Mouse (Mus musculus): ENCODE measurements around the gene Tmem141. TPM values are rescaled to one million over a fixed set of nuclear protein-coding genes. Genes with fewer than 3 reads are reported as not detected.

Gene Tmem141
- polyA plus RNA-seq, 1 experiment from 2014 or later = 13.4 TPM

- DNase-seq (ENCODE audit: low spot score) = peak; percentile 59
- Histone ChIP-seq H3K27me3 (replicated peaks; ENCODE audit: control insufficient read depth, insufficient read depth, low read length) (peaks cover 57% of the 10 kb centered on the region), H3K27ac (ENCODE audit: low read depth, low read length) (no peak overlapping the region), H3K4me1 (replicated peaks; ENCODE audit: control insufficient read depth, insufficient read depth, low read length) (peaks cover 54% of the 10 kb centered on the region), H3K4me2 (peak overlapping the region; percentile 58), H3K9ac (ENCODE audit: low read depth, low read length) (no peak overlapping the region), H3K9me3 (ENCODE audit: control insufficient read depth, low read length) (no peaks in the 10 kb centered on the region), H3K36me3 (ENCODE audit: control insufficient read depth, insufficient read depth, low read length) (no peaks in the 10 kb centered on the region; the same call in 1 of the 2 replicates), H3K4me3 (ENCODE audit: low read depth, low read length) (peak overlapping the region; percentile 37)
- no peak for ATAC-seq (replicated peaks; ENCODE audit: low FRiP score)
- WGBS = 5% methylated on average over 75 of the region's 75 CpGs
Observed at GRCm38 (mm10) chr2:25577951-25578795, 43.6 kb downstream of the Tmem141 start.

GRCm38 (mm10) chr2:25576965-25577891 is 44.6 kb downstream of the Tmem141 start:
- H3K36me3 ChIP-seq (ENCODE audit: control insufficient read depth, insufficient read depth, low read length) = no peaks in the 10 kb centered on the region
- H3K9me3 ChIP-seq (ENCODE audit: control insufficient read depth, low read length) = no peaks in the 10 kb centered on the region
- peak overlapping the region; percentile 37 for H3K4me3 ChIP-seq (ENCODE audit: low read depth, low read length)
- DNase-seq (ENCODE audit: low spot score) (no peak), ATAC-seq (replicated peaks; ENCODE audit: low FRiP score) (no peak)
- H3K27ac ChIP-seq (ENCODE audit: low read depth, low read length) = no peak overlapping the region
- H3K4me2 ChIP-seq = peak overlapping the region; percentile 58
- H3K9ac ChIP-seq (ENCODE audit: low read depth, low read length) = peak overlapping the region; percentile 20; the same call in 1 of the 2 replicates
- peaks cover 57% of the 10 kb centered on the region for H3K27me3 ChIP-seq (replicated peaks; ENCODE audit: control insufficient read depth, insufficient read depth, low read length)
- 17% methylated on average over 92 of the region's 92 CpGs for WGBS
- H3K4me1 ChIP-seq (replicated peaks; ENCODE audit: control insufficient read depth, insufficient read depth, low read length) = peaks cover 50% of the 10 kb centered on the region

- WGBS = 78% methylated on average over 16 of the region's 16 CpGs
- peak overlapping the region; percentile 91 for H3K4me2 ChIP-seq
- H3K4me3 ChIP-seq (ENCODE audit: low read depth, low read length) = no peak overlapping the region; the same call in 1 of the 2 replicates
- H3K9ac ChIP-seq (ENCODE audit: low read depth, low read length) = no peak overlapping the region
- no peak for ATAC-seq (replicated peaks; ENCODE audit: low FRiP score)
- DNase-seq (ENCODE audit: low spot score) = no peak
- no peaks in the 10 kb centered on the region; the same call in 1 of the 2 replicates for H3K36me3 ChIP-seq (ENCODE audit: control insufficient read depth, insufficient read depth, low read length)
- H3K4me1 ChIP-seq (replicated peaks; ENCODE audit: control insufficient read depth, insufficient read depth, low read length) = peaks cover 46% of the 10 kb centered on the region
- peaks cover 57% of the 10 kb centered on the region for H3K27me3 ChIP-seq (replicated peaks; ENCODE audit: control insufficient read depth, insufficient read depth, low read length)
- H3K9me3 ChIP-seq (ENCODE audit: control insufficient read depth, low read length) = no peaks in the 10 kb centered on the region
- no peak overlapping the region for H3K27ac ChIP-seq (ENCODE audit: low read depth, low read length)
Observed at GRCm38 (mm10) chr2:25576028-25576850, 45.6 kb downstream of the Tmem141 start.

GRCm38 (mm10) chr2:25575432-25576027 is 46.3 kb downstream of the Tmem141 start:
- Histone ChIP-seq H3K36me3 (ENCODE audit: control insufficient read depth, insufficient read depth, low read length) (no peaks in the 10 kb centered on the region; the same call in 1 of the 2 replicates), H3K4me2 (peak overlapping the region; percentile 91), H3K4me1 (replicated peaks; ENCODE audit: control insufficient read depth, insufficient read depth, low read length) (peaks cover 42% of the 10 kb centered on the region), H3K9me3 (ENCODE audit: control insufficient read depth, low read length) (no peaks in the 10 kb centered on the region), H3K27me3 (replicated peaks; ENCODE audit: control insufficient read depth, insufficient read depth, low read length) (peaks cover 50% of the 10 kb centered on the region), H3K27ac (ENCODE audit: low read depth, low read length) (peak overlapping the region; percentile 75; the same call in 1 of the 2 replicates), H3K9ac (ENCODE audit: low read depth, low read length) (peak overlapping the region; percentile 65), H3K4me3 (ENCODE audit: low read depth, low read length) (peak overlapping the region; percentile 63)
- ATAC-seq (replicated peaks; ENCODE audit: low FRiP score) = no peak
- DNase-seq (ENCODE audit: low spot score) = peak; percentile 69
- WGBS = 23% methylated on average over 21 of the region's 21 CpGs

- Histone ChIP-seq H3K9me3 (ENCODE audit: control insufficient read depth, low read length) (no peaks in the 10 kb centered on the region), H3K27me3 (replicated peaks; ENCODE audit: control insufficient read depth, insufficient read depth, low read length) (peaks cover 43% of the 10 kb centered on the region), H3K4me2 (peak within 1 kb of the TSS; percentile 91), H3K27ac (ENCODE audit: low read depth, low read length) (peak within 1 kb of the TSS; percentile 75), H3K4me1 (replicated peaks; ENCODE audit: control insufficient read depth, insufficient read depth, low read length) (peaks cover 42% of the 10 kb centered on the region), H3K9ac (ENCODE audit: low read depth, low read length) (peak within 1 kb of the TSS; percentile 65), H3K36me3 (ENCODE audit: control insufficient read depth, insufficient read depth, low read length) (peaks cover 3% of the 10 kb centered on the region; the same call in 1 of the 2 replicates), H3K4me3 (ENCODE audit: low read depth, low read length) (peak within 1 kb of the TSS; percentile 63)
- WGBS = under 1% methylated on average over 44 of the region's 45 CpGs
- DNase-seq (ENCODE audit: low spot score) (peak; percentile 93), ATAC-seq (replicated peaks; ENCODE audit: low FRiP score) (peak; percentile 97)
Observed at GRCm38 (mm10) chr2:25574579-25575431, 47.0 kb downstream of the Tmem141 start, which contains the start of the genes Mamdc4 and Phpt1. Gene Mamdc4, minus strand, starts transcription at chr2:25574845. Gene Phpt1, minus strand, starts transcription at chr2:25575224.

- Histone ChIP-seq H3K4me1 (replicated peaks; ENCODE audit: control insufficient read depth, insufficient read depth, low read length) (peaks cover 38% of the 10 kb centered on the region), H3K4me2 (peak overlapping the region; percentile 91), H3K27me3 (replicated peaks; ENCODE audit: control insufficient read depth, insufficient read depth, low read length) (peaks cover 36% of the 10 kb centered on the region), H3K9me3 (ENCODE audit: control insufficient read depth, low read length) (no peaks in the 10 kb centered on the region), H3K36me3 (ENCODE audit: control insufficient read depth, insufficient read depth, low read length) (peaks cover 5% of the 10 kb centered on the region; the same call in 1 of the 2 replicates), H3K9ac (ENCODE audit: low read depth, low read length) (peak overlapping the region; percentile 65), H3K27ac (ENCODE audit: low read depth, low read length) (peak overlapping the region; percentile 75; the same call in 1 of the 2 replicates), H3K4me3 (ENCODE audit: low read depth, low read length) (peak overlapping the region; percentile 63)
- no peak for DNase-seq (ENCODE audit: low spot score)
- WGBS = 17% methylated on average over 11 of the region's 11 CpGs
- ATAC-seq (replicated peaks; ENCODE audit: low FRiP score) = 0 out of 2 replicates have a peak, but pooled peaks have one; percentile 1
Observed at GRCm38 (mm10) chr2:25574136-25574535, 47.7 kb downstream of the Tmem141 start.

GRCm38 (mm10) chr2:25573068-25573467 is 48.7 kb downstream of the Tmem141 start:
- Histone ChIP-seq H3K9ac (ENCODE audit: low read depth, low read length) (peak overlapping the region; percentile 65; the same call in 1 of the 2 replicates), H3K36me3 (ENCODE audit: control insufficient read depth, insufficient read depth, low read length) (peaks cover 9% of the 10 kb centered on the region; the same call in 1 of the 2 replicates), H3K27me3 (replicated peaks; ENCODE audit: control insufficient read depth, insufficient read depth, low read length) (peaks cover 25% of the 10 kb centered on the region), H3K4me2 (peak overlapping the region; percentile 91), H3K27ac (ENCODE audit: low read depth, low read length) (no peak overlapping the region), H3K9me3 (ENCODE audit: control insufficient read depth, low read length) (no peaks in the 10 kb centered on the region), H3K4me1 (replicated peaks; ENCODE audit: control insufficient read depth, insufficient read depth, low read length) (peaks cover 35% of the 10 kb centered on the region), H3K4me3 (ENCODE audit: low read depth, low read length) (no peak overlapping the region; the same call in 1 of the 2 replicates)
- no peak for DNase-seq (ENCODE audit: low spot score)
- 72% methylated on average over 2 of the region's 2 CpGs for WGBS
- ATAC-seq (replicated peaks; ENCODE audit: low FRiP score) = no peak

Data from liver, embryonic 11.5 days (tissue).